Mouse (Mus musculus) left cerebral cortex, adult 18-20 months (tissue): ENCODE data around the gene Cog7. TPM values are rescaled to one million over a fixed set of nuclear protein-coding genes. Genes with fewer than 3 reads are reported as not detected.

Experiments
- DNase-seq, 2 experiments: peaks; one replicate each; pipeline ENCODE4 v3.0.0; 2021 to 2022; ENCODE audit warnings: low spot score in 2 of 2, mixed read lengths in 1 of 2
- long read RNA-seq, 2 experiments: library from polyadenylated mRNA; stranded (forward); transcript quantifications; one replicate each; pipeline ENCODE4 v2.0.0; 2021
- total RNA-seq, 2 experiments: library from RNA; stranded (reverse); gene quantifications; 2 replicates each; pipeline ENCODE4 v1.2.3; 2021

Cog7 gene
- 10 to 100 TPM; 44.3 to 46.2 TPM for total RNA-seq
- long read RNA-seq, experiment 1, transcript Cog7-201 (17 exons, 2,902 nt), result major isoform, 25 of 44 reads
- long read RNA-seq, experiment 1, partial matches to known transcripts, result 5 of 44 reads
- long read RNA-seq, experiment 1, other reads (novel, unspliced or antisense), result 14 of 44 reads
- long read RNA-seq, experiment 2, transcript Cog7-201 (17 exons, 2,902 nt), result major isoform, 27 of 43 reads
- long read RNA-seq, experiment 2, partial matches to known transcripts, result 6 of 43 reads
- long read RNA-seq, experiment 2, other reads (novel, unspliced or antisense), result 10 of 43 reads

DNA sequence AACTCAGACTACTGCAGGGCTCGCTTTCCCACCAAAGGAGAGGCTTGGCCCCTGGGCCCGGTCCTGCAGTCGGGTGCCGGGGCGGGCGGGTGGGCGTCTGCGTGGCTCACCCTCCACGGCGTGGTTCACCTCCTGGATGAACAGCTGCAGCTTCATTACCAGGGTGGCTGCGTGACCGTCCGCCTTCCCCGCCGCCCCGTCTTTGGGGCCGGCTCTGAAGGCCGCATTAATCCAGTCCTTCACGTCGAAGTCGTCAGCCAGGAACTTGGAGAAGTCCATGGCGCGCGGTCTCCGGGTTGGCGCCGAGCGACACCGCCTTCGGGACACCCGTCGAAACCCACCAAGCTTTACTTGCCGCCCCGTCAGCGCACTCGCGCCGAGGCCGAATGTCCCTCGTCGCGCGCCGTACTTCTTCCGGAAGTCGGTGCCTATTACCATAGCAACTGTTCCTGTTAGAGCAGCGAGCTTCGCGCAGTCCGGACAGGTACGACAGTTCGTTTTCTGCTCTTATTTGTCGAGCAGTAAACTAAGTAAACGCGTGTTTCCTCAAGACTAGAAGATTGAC lies at the start of gene Cog7:
Cog7 (minus strand) TSS at position 405 of the 565 bp plus-strand sequence.
- peak; percentile 95 for DNase-seq

DNA sequence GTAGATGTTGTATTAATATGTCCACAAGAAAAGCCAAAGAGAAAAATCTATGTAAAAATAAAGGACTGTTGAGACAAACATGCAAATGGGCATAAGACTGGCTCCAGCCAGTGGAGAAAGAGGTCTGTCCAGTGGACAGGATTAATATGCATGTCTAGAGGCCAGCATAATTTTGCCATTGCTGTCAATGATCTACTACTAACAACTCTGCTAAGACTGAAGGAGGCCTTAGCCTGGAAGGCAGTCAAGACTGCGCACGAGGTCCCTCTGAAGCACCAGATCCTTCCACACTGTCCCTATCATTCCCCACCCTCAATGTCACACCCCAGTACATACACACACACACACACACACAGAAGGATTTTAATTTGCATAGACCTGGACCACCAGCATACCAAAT lies 40.6 kb upstream of the Cog7 start:
- no peak for DNase-seq

DNA sequence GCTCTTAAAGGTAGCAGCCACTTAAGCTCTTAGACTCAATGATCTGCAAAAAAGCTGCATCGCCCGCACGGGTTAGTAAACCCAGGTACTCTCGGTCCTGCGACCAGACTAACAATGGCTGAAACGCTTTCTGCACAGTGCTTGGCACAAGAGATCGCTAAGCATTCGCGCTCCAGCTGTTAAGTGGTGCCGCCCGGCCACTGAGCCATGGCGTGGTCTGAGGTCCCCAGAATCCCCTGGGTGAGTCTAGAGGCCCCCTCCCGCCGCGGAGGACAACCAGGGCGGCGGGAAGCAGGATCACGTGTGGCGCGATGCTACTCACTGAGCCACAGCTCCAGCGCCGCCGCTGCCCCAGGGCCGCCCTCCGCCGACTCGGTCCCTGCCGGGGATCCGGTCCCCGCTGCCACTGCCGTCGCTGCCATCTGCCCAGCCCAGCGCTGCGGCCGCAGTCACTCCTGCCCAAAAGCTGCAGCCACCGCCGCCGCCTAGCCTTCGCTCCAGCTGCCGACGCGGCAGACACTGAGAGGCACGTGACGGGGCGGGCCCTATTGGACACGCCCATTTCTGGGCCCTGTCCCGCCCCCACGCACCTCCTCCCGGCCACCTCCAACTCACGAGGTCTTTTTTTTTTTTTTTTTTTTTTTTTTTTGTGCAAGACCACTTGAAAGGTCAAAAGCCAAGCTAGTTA lies 39.3 kb upstream of the Cog7 start, which contains the start of gene Gga2:
Gga2 (minus strand) TSS at position 556 of the 688 bp plus-strand sequence.
- DNase-seq, result peak; percentile 82 to 87

DNA sequence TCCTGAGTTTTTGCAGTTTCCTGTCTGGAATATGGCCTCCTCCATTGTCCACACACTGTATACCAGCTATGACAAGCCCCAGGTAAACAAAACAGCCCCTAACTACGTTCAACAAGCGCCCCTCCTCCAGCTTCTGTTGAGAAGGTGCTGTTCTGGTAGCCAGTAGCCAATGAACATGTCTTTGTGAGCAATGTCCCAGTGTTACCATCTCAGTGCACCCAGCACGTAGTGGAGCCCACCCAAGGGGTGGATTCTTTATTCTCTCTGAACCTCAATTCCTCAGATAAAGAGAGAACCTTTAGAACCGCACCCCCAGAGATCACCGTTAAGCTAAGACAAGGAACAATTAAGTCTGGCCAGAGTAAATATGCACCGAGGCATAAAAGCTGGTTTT lies 38.8 kb upstream of the Cog7 start:
- DNase-seq, result no peak

DNA sequence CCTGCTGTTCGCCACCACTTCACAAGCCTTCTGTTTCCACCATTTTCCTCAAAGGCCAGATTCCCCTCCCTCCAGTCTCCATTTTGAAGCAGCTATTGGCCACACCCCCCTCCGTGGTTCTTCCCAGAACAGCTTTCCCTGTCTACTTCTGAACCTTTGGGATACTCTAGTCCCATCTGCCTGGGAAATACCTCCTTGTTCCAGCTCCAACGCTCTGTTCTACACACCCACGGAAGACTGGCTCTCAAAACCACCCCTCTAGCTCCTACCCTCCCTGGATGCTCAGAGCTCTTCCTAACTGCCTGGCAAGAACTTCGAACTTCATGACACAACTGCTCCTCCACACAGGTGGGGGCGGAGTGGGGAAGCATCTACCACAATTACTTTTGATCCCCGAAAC lies 37.5 kb upstream of the Cog7 start:
- DNase-seq, result peak; percentile 47 to 72

DNA sequence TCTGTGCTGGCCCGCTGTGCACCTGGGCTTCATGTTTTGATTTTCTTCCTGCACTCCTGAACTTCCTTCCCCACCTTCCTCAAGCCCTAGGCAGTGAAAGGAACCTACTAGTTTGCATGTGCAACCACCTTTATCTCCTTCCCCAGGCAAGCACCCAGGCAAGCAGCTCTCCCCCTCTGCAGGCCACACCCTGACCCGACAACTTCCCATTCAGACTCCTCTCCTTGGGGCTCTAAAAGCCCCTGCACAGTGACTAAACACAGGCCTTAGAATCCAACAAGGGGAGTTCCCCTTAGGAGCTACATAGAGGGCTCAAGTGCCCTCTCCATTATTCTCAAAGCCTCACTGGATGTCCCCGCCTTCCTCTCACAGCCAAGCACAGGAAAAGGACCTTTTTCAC lies 36.7 kb upstream of the Cog7 start:
- no peak for DNase-seq

DNA sequence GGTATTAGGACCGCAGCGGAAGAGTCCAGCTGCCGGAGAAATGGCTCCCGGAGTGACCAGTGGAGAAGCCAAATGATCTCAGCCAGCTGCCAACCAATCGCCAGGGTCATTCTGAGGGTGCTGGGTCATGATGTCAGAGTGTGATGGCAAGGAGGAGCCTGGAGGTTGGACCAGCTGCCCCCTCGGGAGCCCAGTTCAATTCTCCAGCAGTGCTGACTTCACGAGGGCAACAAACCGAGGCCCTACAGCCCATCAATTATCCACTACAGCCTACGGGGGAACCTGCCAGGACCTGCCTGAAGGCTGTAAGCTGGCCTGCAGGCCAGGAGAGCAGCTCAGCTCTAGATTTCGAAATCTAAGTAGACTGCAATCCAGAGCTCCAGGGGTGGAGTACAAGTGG lies 34.2 kb upstream of the Cog7 start:
- no peak for DNase-seq

DNA sequence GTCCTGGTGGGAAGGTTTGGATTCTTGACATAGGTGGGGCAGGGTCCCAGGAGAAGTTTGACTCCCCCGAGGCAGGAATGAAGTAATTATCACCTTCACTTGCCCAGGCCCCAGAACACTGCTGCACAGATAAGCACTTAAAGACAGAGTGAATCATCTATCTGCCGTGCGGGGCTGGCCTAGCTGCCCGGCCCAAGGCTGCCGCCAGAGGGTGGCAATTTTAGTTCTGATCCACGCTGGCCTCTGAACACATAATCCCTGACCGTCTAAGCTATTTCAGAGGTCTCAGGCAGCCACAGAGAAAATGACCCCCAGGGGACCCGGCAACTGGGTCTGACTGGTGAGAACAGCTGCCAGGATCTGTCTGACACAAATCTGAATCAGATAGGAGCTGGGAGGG lies 33.6 kb upstream of the Cog7 start:
- no peak for DNase-seq

DNA sequence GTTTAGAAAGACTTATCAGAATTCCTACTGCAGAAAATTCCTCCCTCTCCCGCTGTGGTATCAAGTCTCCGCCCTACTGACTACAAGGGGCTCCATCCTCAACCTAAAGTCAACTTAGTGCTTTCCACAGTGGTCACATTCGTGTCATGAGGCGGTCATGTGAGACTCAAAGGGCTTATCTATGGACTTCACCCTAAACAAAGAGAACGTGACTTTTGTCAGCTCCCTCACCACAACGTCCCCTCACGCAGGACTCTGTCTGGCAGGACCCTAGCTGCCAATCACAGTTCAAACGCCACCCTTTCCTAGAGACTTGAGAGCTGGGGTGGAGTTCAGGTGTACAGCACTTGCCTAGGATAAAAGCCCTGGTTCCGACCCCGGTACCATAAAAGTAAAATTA lies 31.4 kb upstream of the Cog7 start:
- DNase-seq, result no peak

DNA sequence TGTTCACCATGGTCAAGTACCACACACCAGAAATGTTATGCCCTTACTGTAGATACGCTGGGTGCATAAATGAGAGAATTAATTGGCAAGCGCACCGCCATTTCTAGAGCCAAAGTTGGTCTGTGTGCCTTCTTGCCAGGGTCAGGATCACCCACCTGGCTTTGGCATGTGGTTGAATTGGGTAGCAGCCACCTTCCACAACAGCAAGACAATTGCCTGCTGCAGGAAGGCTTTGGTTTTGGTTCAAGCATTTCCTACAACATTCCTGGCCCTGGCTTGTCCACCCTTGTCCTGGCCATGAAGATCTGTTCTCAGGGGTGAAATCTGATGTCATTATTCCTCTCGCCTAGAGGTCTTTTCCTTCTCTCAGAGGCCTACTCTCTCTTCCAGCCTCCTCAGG lies 30.9 kb upstream of the Cog7 start:
- no peak for DNase-seq

DNA sequence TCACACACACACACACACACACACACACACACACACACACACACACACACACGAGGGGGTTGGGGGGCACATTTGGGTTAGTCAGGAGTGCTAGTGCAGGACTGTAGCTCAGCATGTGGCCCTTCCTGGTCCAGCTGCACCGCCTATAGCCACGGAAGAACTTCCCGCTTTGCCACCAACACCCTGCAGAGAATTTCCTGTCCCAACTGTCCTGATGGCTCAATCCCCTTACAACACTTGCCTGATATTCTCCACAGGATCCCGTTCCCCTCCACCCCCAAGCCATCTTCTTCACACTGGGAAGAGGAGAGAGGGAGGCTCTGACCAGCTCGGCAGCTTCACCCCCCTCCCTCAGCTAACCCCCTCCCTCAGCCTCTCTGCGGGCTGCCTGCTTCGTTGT lies 18.9 kb upstream of the Cog7 start:
- DNase-seq, result no peak

DNA sequence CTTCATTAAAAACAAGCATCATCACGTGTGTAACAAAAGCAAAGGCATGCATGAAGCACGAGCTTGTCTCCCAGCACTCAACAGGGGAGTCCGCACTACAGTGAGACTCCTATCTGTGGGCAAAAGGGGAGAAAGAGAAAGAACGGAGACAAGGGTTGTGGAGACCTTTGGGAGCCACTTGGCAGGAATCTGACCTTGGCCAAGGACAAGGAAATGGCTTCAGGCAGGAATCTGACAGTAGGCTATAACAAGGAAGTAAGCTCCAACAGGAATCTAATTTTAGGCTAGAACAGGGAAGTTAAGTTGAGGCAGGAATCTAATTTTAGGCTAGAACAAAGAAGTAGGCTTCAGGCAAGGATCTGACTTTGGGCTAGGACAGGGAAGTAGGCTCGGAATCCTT lies 14.4 kb upstream of the Cog7 start:
- DNase-seq, result no peak

DNA sequence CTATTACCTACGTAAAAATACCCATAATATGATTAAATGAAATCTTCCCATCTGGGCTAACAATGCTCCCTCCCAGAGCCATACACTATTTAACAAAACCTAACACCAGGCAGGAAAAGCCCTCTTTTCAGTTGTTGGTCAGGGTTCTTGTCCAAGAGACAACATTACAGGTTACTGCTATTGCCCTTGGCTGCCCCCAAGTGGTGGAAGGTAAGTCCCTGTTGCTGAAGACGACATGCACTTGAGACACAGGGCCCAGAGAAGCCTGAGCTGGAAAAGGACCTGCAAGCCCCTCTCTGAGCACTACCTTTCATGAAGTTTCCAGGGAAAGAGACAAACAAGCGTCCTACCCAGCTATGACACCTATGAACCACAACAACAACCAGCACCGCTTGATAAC lies 6.5 kb downstream of the Cog7 start:
- peak; percentile 62 to 74 for DNase-seq

DNA sequence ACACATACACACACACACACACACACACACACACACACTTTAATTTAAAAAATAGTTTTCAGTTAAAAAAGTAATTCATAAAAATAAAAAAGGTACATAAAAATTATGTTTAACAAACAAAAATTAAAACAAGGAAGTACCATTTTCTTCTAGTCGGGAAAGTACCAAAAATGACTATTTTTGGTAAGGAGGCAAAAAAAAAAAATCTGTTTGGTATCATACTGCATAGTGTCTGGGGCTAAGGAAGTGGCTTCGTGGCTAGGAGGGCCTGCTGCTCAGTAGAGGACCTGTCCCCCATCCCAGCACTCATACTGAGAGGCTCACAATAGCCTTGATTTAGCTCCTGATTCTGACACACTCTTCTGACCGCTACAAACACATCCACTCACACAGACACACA lies 9.8 kb downstream of the Cog7 start:
- DNase-seq, result no peak

DNA sequence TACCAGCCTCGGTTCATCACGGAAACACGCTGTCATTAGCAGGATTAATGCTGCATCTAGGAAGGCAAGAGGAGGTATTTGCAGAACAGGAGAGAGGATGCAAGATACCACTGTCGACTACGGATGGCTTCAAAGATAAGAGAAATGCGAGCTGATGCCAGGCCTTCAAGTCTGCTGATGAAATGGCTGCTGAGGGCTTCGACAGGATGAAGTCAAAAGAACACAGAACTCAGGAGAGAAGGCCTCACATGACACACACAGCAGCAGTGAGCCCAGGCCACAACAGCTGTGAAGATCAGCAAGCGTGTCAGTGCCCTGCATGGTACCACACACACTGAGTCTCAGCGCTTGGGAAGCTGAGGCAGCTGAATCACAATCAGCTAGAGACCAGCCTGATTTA lies 11.3 kb downstream of the Cog7 start:
- DNase-seq, result no peak

DNA sequence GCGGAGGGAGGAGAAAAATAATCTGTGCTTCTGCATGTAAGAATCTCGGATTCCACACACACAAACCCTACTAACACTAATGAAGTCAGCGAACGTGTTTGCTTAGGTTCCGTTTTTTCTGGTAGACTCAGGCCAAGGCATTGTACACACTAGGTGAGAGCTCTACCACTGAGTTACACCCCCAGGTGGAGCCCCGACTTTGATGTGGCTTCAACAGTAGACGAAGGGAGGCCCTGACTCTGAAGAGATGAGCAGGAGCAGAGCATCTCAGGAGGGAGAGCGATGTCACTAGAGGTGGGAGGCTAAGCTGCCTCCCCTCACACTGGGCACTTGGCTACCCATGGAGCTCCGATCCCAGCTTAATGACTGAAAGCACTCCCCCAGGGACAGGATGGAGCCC lies 12.7 kb downstream of the Cog7 start:
- no peak for DNase-seq

DNA sequence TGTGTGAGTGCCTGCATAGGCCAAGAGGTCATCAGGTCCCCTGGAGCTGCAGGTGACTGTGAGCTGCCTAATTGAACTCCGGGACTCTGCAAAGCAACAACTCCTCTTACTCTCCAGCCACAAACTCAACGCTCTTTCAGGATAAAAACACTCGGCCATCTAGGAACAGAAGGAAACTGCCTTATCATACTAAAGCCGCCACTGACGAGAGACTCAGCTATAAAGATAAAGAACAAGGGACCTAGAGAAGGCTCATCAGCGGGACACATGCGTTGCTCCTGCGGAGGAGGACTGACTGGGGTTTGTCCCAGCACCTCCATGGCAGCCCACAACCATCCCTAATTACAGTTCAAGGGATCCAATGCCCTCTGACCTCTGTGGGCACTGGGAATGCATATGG lies 13.3 kb downstream of the Cog7 start:
- DNase-seq, result no peak

DNA sequence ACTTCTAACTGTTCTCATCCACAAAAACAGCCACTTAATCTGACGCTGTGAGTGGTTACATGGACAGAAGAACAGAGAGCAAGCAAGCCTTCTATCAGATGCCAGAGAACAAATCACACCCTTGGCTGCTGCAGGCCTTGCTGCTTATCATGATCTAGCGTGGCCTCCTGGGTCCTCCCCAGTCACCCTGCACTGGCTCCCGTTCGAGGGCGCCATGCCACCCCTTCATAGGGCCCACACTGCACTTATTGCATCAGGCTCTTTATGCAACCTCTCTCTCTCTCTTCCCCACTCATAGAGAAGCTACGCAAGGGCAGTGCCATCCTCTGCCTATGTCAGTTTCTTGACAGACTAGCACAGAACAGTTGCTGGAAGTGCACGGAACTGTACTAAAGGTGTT lies 15.3 kb downstream of the Cog7 start:
- no peak for DNase-seq

DNA sequence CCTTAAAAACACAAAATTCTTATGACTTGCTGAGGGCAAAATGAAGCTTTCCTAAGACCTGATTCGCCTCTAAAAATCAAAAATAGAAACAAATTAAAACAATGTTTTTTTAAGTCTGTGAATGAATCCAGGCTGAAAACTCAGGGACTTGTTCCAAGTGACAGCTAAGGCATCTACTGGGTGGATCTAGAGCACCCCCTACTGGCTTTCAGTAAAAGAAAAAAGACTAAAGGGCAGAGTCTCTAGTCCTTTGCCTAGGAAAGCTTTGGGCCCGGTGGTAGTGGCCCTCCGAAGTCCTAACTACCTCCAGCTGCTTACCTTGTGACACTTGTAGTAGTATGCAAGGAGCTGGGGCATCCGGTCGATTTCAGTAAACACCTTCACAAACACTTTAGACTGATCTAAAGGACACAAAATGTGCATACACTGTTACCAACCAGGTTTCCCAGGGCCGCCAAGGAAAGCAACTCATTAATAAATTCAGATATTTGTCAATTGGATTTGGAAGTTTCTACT lies 17.6 kb downstream of the Cog7 start:
- peak; percentile 39 to 49 for DNase-seq

DNA sequence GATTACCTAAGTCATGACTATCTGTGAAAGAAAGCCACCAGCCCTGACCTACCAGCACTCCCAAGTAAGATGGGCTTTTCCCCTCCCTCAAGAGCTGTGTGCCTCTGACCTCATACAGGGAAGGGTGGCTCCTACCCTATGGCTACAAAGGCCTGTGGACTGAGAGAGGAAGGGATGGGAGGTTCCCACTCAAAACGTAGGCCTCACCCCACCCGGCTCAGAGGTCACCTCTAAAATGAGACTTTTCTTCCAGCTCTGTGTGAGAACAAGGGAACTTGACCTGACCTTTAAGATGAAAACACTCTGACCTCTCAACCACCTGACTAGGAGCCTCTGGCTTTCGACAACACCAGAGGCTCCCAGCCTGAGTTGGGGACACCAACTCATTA lies 18.9 kb downstream of the Cog7 start:
- DNase-seq, result no peak

DNA sequence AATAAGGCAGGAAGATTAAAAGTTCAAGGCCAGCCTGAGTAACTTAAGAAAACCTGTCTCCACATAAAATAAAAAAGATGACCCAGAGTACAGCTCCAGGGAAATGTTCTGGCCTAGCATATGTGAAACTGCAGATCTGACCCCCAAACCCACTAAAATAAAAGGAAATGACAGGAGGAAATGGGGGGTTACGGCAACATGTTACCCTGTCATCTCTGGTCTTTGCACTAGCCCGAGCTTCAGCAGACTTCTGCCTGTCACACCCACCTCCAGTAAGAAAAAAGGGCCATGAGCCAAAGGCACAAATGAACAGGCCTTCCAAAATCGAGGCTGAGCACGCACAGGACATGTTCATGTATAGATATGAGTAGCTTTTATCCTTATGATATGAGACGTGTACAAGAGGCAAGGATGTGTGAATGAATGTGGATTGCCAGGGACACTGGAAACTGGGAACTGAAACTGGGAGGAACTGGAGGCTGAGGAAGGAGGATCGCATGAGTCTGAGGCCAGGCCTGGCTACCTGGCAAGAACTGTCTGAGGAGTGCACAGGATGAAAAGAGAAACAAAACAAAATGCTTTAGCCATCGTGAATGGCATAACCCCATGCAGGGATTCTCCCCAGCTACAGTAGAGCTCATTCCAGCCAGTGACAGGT lies 19.5 kb downstream of the Cog7 start:
- no peak for DNase-seq

DNA sequence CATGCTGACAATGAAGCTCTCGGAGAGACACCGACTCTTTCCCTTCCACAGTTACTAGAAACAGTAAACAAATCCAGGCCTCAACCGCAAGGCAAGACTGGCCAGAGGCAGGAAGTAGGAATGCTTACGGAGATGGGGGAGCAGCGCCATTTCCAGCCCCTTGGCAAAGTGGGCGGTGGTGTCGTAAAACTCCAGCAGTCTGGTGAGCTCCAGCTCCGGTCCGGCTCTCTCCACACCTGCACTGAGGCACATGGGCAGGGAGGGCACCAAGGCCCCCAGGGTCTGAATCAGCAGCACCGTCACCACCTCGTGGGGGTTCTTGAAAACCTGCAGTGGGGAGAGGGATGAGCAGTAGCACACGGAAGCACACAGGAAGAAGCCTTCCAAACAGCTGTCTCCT lies 25.7 kb downstream of the Cog7 start:
- no peak for DNase-seq
